Mouse (Mus musculus): ENCODE data around the gene Obox1. TPM values are rescaled to one million over a fixed set of nuclear protein-coding genes. Genes with fewer than 3 reads are reported as not detected.
"Not testable (repeated sequence)": the region's sequence is repeated elsewhere in the genome, so short reads cannot be mapped to it uniquely, and the experiment has no call there.

Gene Obox1
- not detected in 2 replicates for polyA plus RNA-seq (2012; rRNA removed)

DNA sequence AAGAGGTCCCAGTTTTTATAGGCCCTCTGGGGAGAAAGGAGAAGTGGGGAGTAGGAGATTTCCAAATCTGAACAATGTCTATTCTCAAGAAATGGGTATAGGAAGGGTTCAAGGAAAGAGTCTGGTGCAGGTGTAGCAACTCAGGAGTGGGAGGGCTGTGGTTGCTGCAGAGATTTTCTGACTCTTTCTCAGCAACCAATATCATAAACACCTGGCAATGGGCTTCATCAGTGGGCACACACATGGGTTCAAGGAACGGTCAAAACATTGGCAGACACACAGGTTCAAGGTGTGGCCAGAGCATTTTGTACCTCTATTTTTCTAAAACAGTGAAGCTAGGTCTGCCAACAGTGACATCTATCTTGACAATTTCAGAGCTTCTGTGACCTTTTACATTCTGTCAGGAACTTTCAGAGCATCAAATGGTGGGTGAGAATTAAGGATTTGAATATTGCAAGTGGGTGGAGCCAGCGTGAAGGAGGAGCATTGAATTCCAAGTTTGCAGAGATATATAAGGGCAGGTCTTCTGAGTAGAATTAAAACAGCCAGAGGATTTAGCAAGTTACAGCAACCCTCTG, at the start of gene Obox1, which contains the start of gene Obox2:
Gene Obox1 (plus strand): TSS at position 528 of the 578 bp plus-strand sequence.
Gene Obox2 (plus strand): TSS at position 301 of the 578 bp plus-strand sequence.
- H3K4me1 ChIP-seq (replicated peaks; ENCODE audit: control insufficient read depth, insufficient read depth, low read length); H3K27ac ChIP-seq (ENCODE audit: control insufficient read depth, insufficient read depth, low read length); DNase-seq; H3K36me3 ChIP-seq (ENCODE audit: control insufficient read depth, insufficient read depth, low read length); H3K4me3 ChIP-seq (ENCODE audit: control insufficient read depth, insufficient read depth, low read length); H3K27me3 ChIP-seq (ENCODE audit: control insufficient read depth, insufficient read depth, low read length): not testable (repeated sequence)
- no CpG with 5 or more reads among the region's 2 CpGs for WGBS

DNA sequence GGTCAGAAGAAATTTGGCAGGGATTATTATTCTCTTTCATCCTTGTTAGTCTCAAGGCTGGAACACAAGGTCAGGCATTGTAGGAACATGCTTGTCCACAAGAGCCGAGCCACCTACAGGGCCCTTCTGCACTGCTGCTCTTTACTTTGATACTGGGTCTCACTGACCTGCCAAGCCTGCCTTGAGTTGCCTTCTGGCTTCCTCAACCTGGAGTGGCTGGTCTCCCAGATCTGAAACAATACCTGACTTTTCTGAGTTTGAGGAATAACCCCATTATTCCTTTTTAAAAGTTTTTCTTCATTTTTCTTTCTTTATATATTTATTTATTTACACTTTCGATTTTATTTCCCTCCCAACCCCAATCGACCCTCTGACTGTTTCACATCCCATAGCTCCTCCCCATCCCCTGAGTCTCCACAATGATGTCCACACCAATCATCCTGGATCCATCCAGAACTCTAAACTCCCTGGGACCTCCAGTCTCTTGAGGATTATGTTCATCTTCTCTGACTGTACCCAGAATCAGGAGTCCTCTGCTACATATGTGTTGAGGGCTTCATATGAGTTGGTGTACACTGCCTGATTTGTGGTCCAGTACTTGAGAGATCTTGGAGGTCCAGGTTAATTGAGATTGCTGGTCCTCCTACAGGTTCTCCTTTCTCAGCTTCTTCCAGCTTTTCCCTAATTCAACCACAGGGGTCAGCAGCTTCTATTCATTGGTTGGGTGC, 10.6 kb downstream of the Obox1 start:
- not testable (repeated sequence) for H3K4me1 ChIP-seq (replicated peaks; ENCODE audit: control insufficient read depth, insufficient read depth, low read length); H3K27ac ChIP-seq (ENCODE audit: control insufficient read depth, insufficient read depth, low read length); H3K27me3 ChIP-seq (ENCODE audit: control insufficient read depth, insufficient read depth, low read length); DNase-seq; H3K36me3 ChIP-seq (ENCODE audit: control insufficient read depth, insufficient read depth, low read length); H3K4me3 ChIP-seq (ENCODE audit: control insufficient read depth, insufficient read depth, low read length)
- 76% methylated on average over 3 of the region's 3 CpGs for WGBS

DNA sequence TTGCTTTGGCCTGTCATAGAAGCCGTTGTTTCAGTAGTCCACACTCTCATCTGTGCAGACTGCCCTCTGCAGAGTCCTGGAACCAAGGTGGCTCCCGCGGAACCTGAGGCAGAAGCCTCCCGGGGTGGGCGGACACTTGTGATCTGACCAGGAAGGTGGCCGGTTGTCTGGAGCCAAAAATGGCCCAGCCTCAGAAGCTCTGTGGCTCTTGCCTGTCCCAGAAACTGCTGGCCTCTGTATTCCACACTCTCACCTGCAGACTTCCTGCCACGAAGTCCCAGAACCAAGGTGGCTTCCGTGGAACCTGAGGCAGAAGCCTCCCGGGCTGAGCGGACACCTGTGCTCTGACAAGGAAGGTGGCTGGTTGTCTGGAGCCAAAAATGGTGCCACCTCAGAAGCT, 18.1 kb downstream of the Obox1 start:
- H3K4me3 ChIP-seq (ENCODE audit: control insufficient read depth, insufficient read depth, low read length); H3K36me3 ChIP-seq (ENCODE audit: control insufficient read depth, insufficient read depth, low read length); H3K4me1 ChIP-seq (replicated peaks; ENCODE audit: control insufficient read depth, insufficient read depth, low read length); DNase-seq; H3K27me3 ChIP-seq (ENCODE audit: control insufficient read depth, insufficient read depth, low read length); H3K27ac ChIP-seq (ENCODE audit: control insufficient read depth, insufficient read depth, low read length): not testable (repeated sequence)
- 92% methylated on average over 10 of the region's 10 CpGs for WGBS

GRCm38 (mm10) chr7:15418046-15418445, 29.3 kb downstream of the Obox1 start:
- WGBS: 91% methylated on average over 9 of the region's 9 CpGs
- not testable (repeated sequence) for H3K27me3 ChIP-seq (ENCODE audit: control insufficient read depth, insufficient read depth, low read length); DNase-seq; H3K36me3 ChIP-seq (ENCODE audit: control insufficient read depth, insufficient read depth, low read length); H3K27ac ChIP-seq (ENCODE audit: control insufficient read depth, insufficient read depth, low read length); H3K4me3 ChIP-seq (ENCODE audit: control insufficient read depth, insufficient read depth, low read length); H3K4me1 ChIP-seq (replicated peaks; ENCODE audit: control insufficient read depth, insufficient read depth, low read length)

DNA sequence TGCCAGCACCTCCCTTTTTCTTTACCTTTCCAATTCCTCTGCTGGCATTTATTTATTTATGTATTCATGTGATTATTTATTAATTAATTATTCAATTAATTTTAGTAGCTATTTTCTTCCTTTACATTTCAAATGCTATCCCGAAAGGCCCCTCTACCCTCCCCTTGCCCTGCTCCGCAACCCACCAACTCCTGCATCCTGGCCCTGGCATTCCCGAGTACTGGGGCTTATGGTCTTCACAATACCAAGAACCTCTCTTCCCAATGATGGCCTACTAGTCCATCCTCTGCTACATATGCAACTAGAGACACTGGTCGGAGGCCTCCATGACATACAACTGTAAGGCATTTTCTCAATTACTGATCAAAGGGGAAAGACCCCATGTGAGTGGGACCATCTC, 36.8 kb downstream of the Obox1 start:
- not testable (repeated sequence) for DNase-seq; H3K4me1 ChIP-seq (replicated peaks; ENCODE audit: control insufficient read depth, insufficient read depth, low read length); H3K27me3 ChIP-seq (ENCODE audit: control insufficient read depth, insufficient read depth, low read length); H3K36me3 ChIP-seq (ENCODE audit: control insufficient read depth, insufficient read depth, low read length); H3K27ac ChIP-seq (ENCODE audit: control insufficient read depth, insufficient read depth, low read length); H3K4me3 ChIP-seq (ENCODE audit: control insufficient read depth, insufficient read depth, low read length)
- 85% methylated on average over 4 of the region's 4 CpGs for WGBS

- not testable (repeated sequence) for H3K4me1 ChIP-seq (replicated peaks; ENCODE audit: control insufficient read depth, insufficient read depth, low read length); DNase-seq; H3K27ac ChIP-seq (ENCODE audit: control insufficient read depth, insufficient read depth, low read length); H3K27me3 ChIP-seq (ENCODE audit: control insufficient read depth, insufficient read depth, low read length); H3K36me3 ChIP-seq (ENCODE audit: control insufficient read depth, insufficient read depth, low read length); H3K4me3 ChIP-seq (ENCODE audit: control insufficient read depth, insufficient read depth, low read length)
- WGBS: 85% methylated on average over 5 of the region's 5 CpGs
Observed at GRCm38 (mm10) chr7:15509411-15509810, 120.7 kb downstream of the Obox1 start.

Other genes with a start within 250 kb of the Obox1 start
- gene Obox2, start 227 bp upstream of the Obox1 start, polyA plus RNA-seq (2012; rRNA removed): not detected in 2 replicates